Mouse (Mus musculus) midbrain, postnatal 0 days (tissue): ENCODE measurements around the gene Phactr3. TPM values are rescaled to one million over a fixed set of nuclear protein-coding genes. Genes with fewer than 3 reads are reported as not detected.

Experiments used
- ATAC-seq: fragments of 200-750 bp; cut with Nextera tagmentation; 2 replicates; pipeline ENCODE4 v1.8.0; 2017; ENCODE audit warnings: moderate number of reproducible peaks, mild to moderate bottlenecking, moderate TSS enrichment, moderate library complexity; ENCODE audit not compliant: low FRiP score
- DNase-seq: peaks from one replicate; pipeline ENCODE4 v3.0.0-alpha.2; 2015; ENCODE audit warnings: low spot score
- H3K27ac ChIP-seq: fragments of 300-500 bp; sonication (generic); 2 replicates; pipeline ENCODE4 v1.5.1; 2014; ENCODE audit warnings: low read depth, mild to moderate bottlenecking, low read length, mixed read lengths
- H3K27me3 ChIP-seq: fragments of 300-500 bp; sonication (generic); 2 replicates; pipeline ENCODE4 v1.6.1; 2014; ENCODE audit warnings: low read length, control low read depth, mixed read lengths; ENCODE audit not compliant: insufficient read depth
- H3K36me3 ChIP-seq: fragments of 300-500 bp; sonication (generic); 2 replicates; pipeline ENCODE4 v1.6.1; 2014; ENCODE audit warnings: low read length, control low read depth, mixed read lengths; ENCODE audit not compliant: insufficient read depth
- H3K4me1 ChIP-seq: fragments of 300-500 bp; sonication (generic); 2 replicates; pipeline ENCODE4 v1.6.1; 2014; ENCODE audit warnings: mild to moderate bottlenecking, control low read depth, antibody characterized with exemption, low read length, mixed read lengths; ENCODE audit not compliant: insufficient read depth
- H3K4me2 ChIP-seq: fragments of 300-500 bp; sonication (generic); 2 replicates; pipeline ENCODE4 v1.6.1; 2014; ENCODE audit warnings: low read depth, mild to moderate bottlenecking, low read length, mixed read lengths; ENCODE audit not compliant: poor library complexity, severe bottlenecking
- H3K4me3 ChIP-seq: fragments of 300-500 bp; sonication (generic); 2 replicates; pipeline ENCODE4 v1.5.1; 2014; ENCODE audit warnings: low read depth, mild to moderate bottlenecking, low read length, moderate library complexity
- H3K9ac ChIP-seq: fragments of 300-500 bp; sonication (generic); replicated peaks from 2 replicates; pipeline ENCODE4 v1.6.1; 2014; ENCODE audit warnings: mild to moderate bottlenecking, low read length, moderate library complexity, mixed read lengths; ENCODE audit not compliant: poor library complexity, severe bottlenecking
- H3K9me3 ChIP-seq: fragments of 300-500 bp; sonication (generic); 2 replicates; pipeline ENCODE4 v1.6.1; 2016; ENCODE audit warnings: low read length, control low read depth
- CTCF ChIP-seq: IDR thresholded peaks from 2 replicates; pipeline ENCODE4 v1.5.1; 2016; ENCODE audit warnings: antibody characterized with exemption, mild to moderate bottlenecking
- WGBS: fragments of 180-500 bp; shearing (Covaris S2); extraction: QIAGEN DNeasy Blood & Tissue Kit; methylation state at CpG from one replicate; pipeline ENCODE4 v1.1.7; 2014; 5-methylcytosine and 5-hydroxymethylcytosine counted together
- polyA plus RNA-seq: library from polyadenylated mRNA; unstranded; fragments of >200 nt; fragmentation: Nextera tagmentation; extraction: Ambion mirVana; gene quantifications from 2 replicates; pipeline ENCODE4 v1.2.1, GENCODE M21; 2015
- total RNA-seq: library from RNA; depleted of rRNA; stranded (reverse); fragments of >200 nt; gene quantifications from 2 replicates; pipeline ENCODE4 v1.2.3, GENCODE M21; 2014

Phactr3 gene
- total and polyA plus RNA-seq, 2 experiments from 2014 or later: 94.2 to 105 TPM

GRCm38 (mm10) chr2:178270794-178271193 lies 152.0 kb downstream of the Phactr3 start:
- no peaks in the 10 kb centered on the region; the same call in 1 of the 2 replicates for H3K4me1 ChIP-seq
- no peaks in the 10 kb centered on the region for H3K27me3 ChIP-seq
- H3K4me2 ChIP-seq: no peak overlapping the region
- DNase-seq (no peak), ATAC-seq (no peak)
- no peak overlapping the region for H3K4me3 ChIP-seq
- WGBS: 84% methylated on average over 2 of the region's 2 CpGs
- H3K9me3 ChIP-seq: no peaks in the 10 kb centered on the region
- H3K9ac ChIP-seq: no peak overlapping the region
- no peak overlapping the region for H3K27ac ChIP-seq
- no peak for TF ChIP-seq CTCF
- H3K36me3 ChIP-seq: peaks cover 8% of the 10 kb centered on the region; the same call in 1 of the 2 replicates

- Histone ChIP-seq H3K36me3 (peaks cover 13% of the 10 kb centered on the region), H3K27ac (no peak overlapping the region), H3K4me2 (no peak overlapping the region), H3K9me3 (no peaks in the 10 kb centered on the region), H3K4me3 (no peak overlapping the region), H3K9ac (no peak overlapping the region), H3K27me3 (no peaks in the 10 kb centered on the region), H3K4me1 (no peaks in the 10 kb centered on the region)
- no peak for DNase-seq
- 51% methylated on average over 4 of the region's 4 CpGs for WGBS
- TF ChIP-seq CTCF: peak; percentile 34
- no peak; the same call in 1 of the 2 replicates for ATAC-seq
Measured at GRCm38 (mm10) chr2:178272350-178272749, 153.6 kb downstream of the Phactr3 start.

DNA sequence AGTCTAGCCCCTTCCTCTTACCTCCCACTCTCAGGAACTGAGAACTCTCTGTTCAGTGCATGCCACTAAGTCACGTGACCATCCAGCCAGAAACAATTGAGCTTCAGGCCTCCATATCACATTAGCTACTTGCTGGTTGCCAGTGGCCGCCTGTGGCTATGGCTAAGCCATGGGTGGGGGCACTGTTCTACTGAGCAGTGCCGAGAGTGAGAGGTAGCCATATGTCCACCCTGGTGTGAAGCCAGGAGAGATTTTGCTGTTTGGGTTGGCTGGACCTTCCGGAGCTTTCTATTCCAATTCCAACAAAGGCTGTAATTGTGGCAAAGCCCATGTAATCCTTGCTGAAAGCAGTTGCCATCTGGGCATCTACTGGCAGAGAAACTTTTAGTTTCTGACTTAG lies 155.4 kb downstream of the Phactr3 start:
- DNase-seq (peak; percentile 28), ATAC-seq (no peak)
- H3K27ac ChIP-seq: no peak overlapping the region
- WGBS: 68% methylated on average over 4 of the region's 4 CpGs
- H3K4me3 ChIP-seq: no peak overlapping the region
- H3K36me3 ChIP-seq: peaks cover 19% of the 10 kb centered on the region
- H3K4me2 ChIP-seq: no peak overlapping the region
- H3K4me1 ChIP-seq: no peaks in the 10 kb centered on the region
- no peaks in the 10 kb centered on the region for H3K27me3 ChIP-seq
- no peak overlapping the region for H3K9ac ChIP-seq
- TF ChIP-seq CTCF: no peak
- H3K9me3 ChIP-seq: no peaks in the 10 kb centered on the region

DNA sequence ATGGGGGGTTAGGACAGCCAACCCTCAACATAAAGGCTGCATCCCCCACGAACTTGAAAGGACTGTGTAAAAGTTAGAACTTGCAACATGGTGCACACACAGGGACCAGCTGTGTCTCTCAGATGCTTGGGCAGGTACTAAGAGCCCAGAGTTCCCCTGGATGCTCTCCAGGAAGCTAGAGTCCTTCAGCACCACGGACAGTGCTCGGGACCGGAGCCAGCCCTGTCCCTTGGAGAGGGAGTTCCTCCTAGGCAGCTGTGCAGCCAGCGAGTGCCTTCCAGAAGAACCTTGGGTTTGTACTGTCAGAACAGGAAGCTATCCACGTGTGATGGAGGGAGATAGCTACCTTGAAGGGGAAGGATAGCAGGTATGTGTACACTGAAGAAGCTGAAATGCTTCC lies 158.4 kb downstream of the Phactr3 start:
- Histone ChIP-seq H3K9me3 (no peaks in the 10 kb centered on the region), H3K4me3 (no peak overlapping the region), H3K9ac (no peak overlapping the region), H3K4me2 (no peak overlapping the region), H3K4me1 (no peaks in the 10 kb centered on the region), H3K27ac (no peak overlapping the region), H3K27me3 (no peaks in the 10 kb centered on the region), H3K36me3 (peaks cover 13% of the 10 kb centered on the region; the same call in 1 of the 2 replicates)
- ATAC-seq: no peak
- peak; percentile 39 for DNase-seq
- WGBS: 17% methylated on average over 6 of the region's 6 CpGs
- TF ChIP-seq CTCF: no peak

- H3K27ac ChIP-seq: no peak overlapping the region
- H3K4me1 ChIP-seq: no peaks in the 10 kb centered on the region
- 50% methylated on average over 3 of the region's 3 CpGs for WGBS
- no peak for DNase-seq
- H3K36me3 ChIP-seq: peaks cover 22% of the 10 kb centered on the region
- H3K4me2 ChIP-seq: no peak overlapping the region
- 0 out of 2 replicates have a peak, but pooled peaks have one; percentile 13 for ATAC-seq
- TF ChIP-seq CTCF: peak; percentile 66
- H3K9ac ChIP-seq: no peak overlapping the region
- no peaks in the 10 kb centered on the region for H3K27me3 ChIP-seq
- H3K4me3 ChIP-seq: no peak overlapping the region
- no peaks in the 10 kb centered on the region for H3K9me3 ChIP-seq
Measured at GRCm38 (mm10) chr2:178281183-178281582, 162.4 kb downstream of the Phactr3 start.

DNA sequence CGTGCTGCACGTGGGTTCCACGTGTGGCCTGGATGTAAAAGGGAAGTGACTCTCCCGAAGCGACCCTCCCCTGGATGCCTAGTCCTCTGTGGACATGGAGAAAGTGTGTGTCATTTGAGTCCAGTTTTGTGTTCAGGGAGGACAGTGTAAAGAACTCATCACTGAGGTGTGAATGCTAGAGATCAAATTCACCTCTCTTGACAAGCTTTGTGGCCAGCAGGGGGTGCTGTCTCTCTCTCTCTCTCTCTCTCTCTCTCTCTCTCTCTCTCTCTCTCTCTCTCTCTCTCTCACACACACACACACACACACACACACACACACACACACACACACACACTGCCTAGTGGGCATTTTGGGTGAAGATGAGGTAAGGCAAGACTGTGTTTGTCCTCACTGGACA lies 168.5 kb downstream of the Phactr3 start:
- no peak overlapping the region for H3K4me3 ChIP-seq
- H3K4me1 ChIP-seq: no peaks in the 10 kb centered on the region

More for the DNA sequence above, 168.5 kb downstream of the Phactr3 start:
- peak; percentile 69 for TF ChIP-seq CTCF
- DNase-seq (peak; percentile 53), ATAC-seq (no peak)
- Histone ChIP-seq H3K9me3 (no peaks in the 10 kb centered on the region), H3K27me3 (no peaks in the 10 kb centered on the region), H3K9ac (no peak overlapping the region), H3K36me3 (peaks cover 11% of the 10 kb centered on the region), H3K27ac (no peak overlapping the region), H3K4me2 (no peak overlapping the region)
- 82% methylated on average over 5 of the region's 5 CpGs for WGBS
